Mouse (Mus musculus): ENCODE measurements around the gene Slc35f3.

Gene Slc35f3

GRCm38 (mm10) chr8:126298296-126299093 lies at the start of gene Slc35f3:
Slc35f3 (plus strand) TSS chr8:126298558.
- DNase-seq (ENCODE audit: low spot score), result peak; percentile 62

GRCm38 (mm10) chr8:126250486-126250885 lies 47.9 kb upstream of the Slc35f3 start:
- DNase-seq (ENCODE audit: low spot score), result no peak

- peak; percentile 29 for DNase-seq (ENCODE audit: low spot score)
These were observed 41.6 kb upstream of the Slc35f3 start for GRCm38 (mm10) chr8:126256585-126257391.

- DNase-seq (ENCODE audit: low spot score), result no peak
These were observed 41.0 kb upstream of the Slc35f3 start for GRCm38 (mm10) chr8:126257392-126257681.

GRCm38 (mm10) chr8:126258175-126258781 lies 40.1 kb upstream of the Slc35f3 start:
- peak; percentile 82 for DNase-seq (ENCODE audit: low spot score)

- DNase-seq (ENCODE audit: low spot score), result no peak
These were observed 33.2 kb upstream of the Slc35f3 start for GRCm38 (mm10) chr8:126265186-126265585.

- peak; percentile 59 for DNase-seq (ENCODE audit: low spot score)
These were observed 31.2 kb upstream of the Slc35f3 start for GRCm38 (mm10) chr8:126267118-126267517.

GRCm38 (mm10) chr8:126269733-126270132 lies 28.6 kb upstream of the Slc35f3 start:
- DNase-seq (ENCODE audit: low spot score), result no peak

- no peak for DNase-seq (ENCODE audit: low spot score)
These were observed 25.9 kb upstream of the Slc35f3 start for GRCm38 (mm10) chr8:126272445-126272844.

GRCm38 (mm10) chr8:126273066-126273465 lies 25.3 kb upstream of the Slc35f3 start:
- no peak for DNase-seq (ENCODE audit: low spot score)

- DNase-seq (ENCODE audit: low spot score), result no peak
These were observed 23.4 kb upstream of the Slc35f3 start for GRCm38 (mm10) chr8:126274866-126275360.

- DNase-seq (ENCODE audit: low spot score), result no peak
These were observed 22.5 kb upstream of the Slc35f3 start for GRCm38 (mm10) chr8:126275886-126276285.

- no peak for DNase-seq (ENCODE audit: low spot score)
These were observed 6.4 kb upstream of the Slc35f3 start for GRCm38 (mm10) chr8:126291951-126292350.

GRCm38 (mm10) chr8:126297284-126297845 lies 993 bp upstream of the Slc35f3 start:
- DNase-seq (ENCODE audit: low spot score), result peak; percentile 85

- no peak for DNase-seq (ENCODE audit: low spot score)
These were observed 975 bp downstream of the Slc35f3 start for GRCm38 (mm10) chr8:126299333-126299732.

GRCm38 (mm10) chr8:126300350-126300749 lies 2.0 kb downstream of the Slc35f3 start:
- DNase-seq (ENCODE audit: low spot score), result no peak

GRCm38 (mm10) chr8:126301580-126301979 lies 3.2 kb downstream of the Slc35f3 start:
- DNase-seq (ENCODE audit: low spot score), result no peak

- no peak for DNase-seq (ENCODE audit: low spot score)
These were observed 8.8 kb downstream of the Slc35f3 start for GRCm38 (mm10) chr8:126307164-126307563.

- DNase-seq (ENCODE audit: low spot score), result no peak
These were observed 10.7 kb downstream of the Slc35f3 start for GRCm38 (mm10) chr8:126309015-126309414.

- DNase-seq (ENCODE audit: low spot score), result no peak
These were observed 26.6 kb downstream of the Slc35f3 start for GRCm38 (mm10) chr8:126324931-126325330.

- DNase-seq (ENCODE audit: low spot score), result no peak
These were observed 27.8 kb downstream of the Slc35f3 start for GRCm38 (mm10) chr8:126326136-126326535.

- DNase-seq (ENCODE audit: low spot score), result no peak
These were observed 28.4 kb downstream of the Slc35f3 start for GRCm38 (mm10) chr8:126326731-126327130.
